Mouse (Mus musculus) embryonic facial prominence, embryonic 14.5 days (tissue): ENCODE results near the gene Gse1. TPM values are rescaled to one million over a fixed set of nuclear protein-coding genes. Genes with fewer than 3 reads are reported as not detected.
A peak's percentile ranks its signal among the peaks of the same experiment; 100 is the strongest.

Experiments used
- ATAC-seq: fragments of 200-750 bp; cut with Nextera tagmentation; 2 replicates; pipeline ENCODE4 v1.8.0; 2017; ENCODE audit warnings: low read depth, moderate number of reproducible peaks, moderate TSS enrichment
- DNase-seq: peaks from one replicate; pipeline ENCODE4 v3.0.0-alpha.2; 2015; ENCODE audit warnings: low spot score
- H3K27ac ChIP-seq: fragments of 300-500 bp; sonication (generic); replicated peaks from 2 replicates; pipeline ENCODE4 v1.5.1; 2014; ENCODE audit warnings: low read depth, mild to moderate bottlenecking, low read length, moderate library complexity
- H3K27me3 ChIP-seq: fragments of 300-500 bp; sonication (generic); replicated peaks from 2 replicates; pipeline ENCODE4 v1.6.1; 2014; ENCODE audit warnings: low read length; ENCODE audit not compliant: control insufficient read depth, insufficient read depth
- H3K36me3 ChIP-seq: fragments of 300-500 bp; sonication (generic); 2 replicates; pipeline ENCODE4 v1.6.1; 2014; ENCODE audit warnings: low read length, mixed read lengths; ENCODE audit not compliant: control insufficient read depth, insufficient read depth
- H3K4me1 ChIP-seq: fragments of 300-500 bp; sonication (generic); 2 replicates; pipeline ENCODE4 v1.6.1; 2014; ENCODE audit warnings: antibody characterized with exemption, low read length; ENCODE audit not compliant: control insufficient read depth, insufficient read depth
- H3K4me2 ChIP-seq: fragments of 300-500 bp; sonication (generic); 2 replicates; pipeline ENCODE4 v1.6.1; 2014; ENCODE audit warnings: low read depth, mild to moderate bottlenecking, low read length, moderate library complexity, mixed read lengths
- H3K4me3 ChIP-seq: fragments of 300-500 bp; sonication (generic); 2 replicates; pipeline ENCODE4 v1.5.1; 2014; ENCODE audit warnings: low read depth, mild to moderate bottlenecking, low read length
- H3K9ac ChIP-seq: fragments of 300-500 bp; sonication (generic); 2 replicates; pipeline ENCODE4 v1.6.1; 2014; ENCODE audit warnings: low read depth, mild to moderate bottlenecking, low read length, moderate library complexity, mixed read lengths
- H3K9me3 ChIP-seq: fragments of 300-500 bp; sonication (generic); 2 replicates; pipeline ENCODE4 v1.6.1; 2016; ENCODE audit warnings: low read length; ENCODE audit not compliant: control insufficient read depth
- WGBS: fragments of 180-500 bp; shearing (Covaris S2); extraction: QIAGEN DNeasy Blood & Tissue Kit; methylation state at CpG from one replicate; pipeline ENCODE4 v1.1.7; 2014; 5-methylcytosine and 5-hydroxymethylcytosine counted together
- polyA plus RNA-seq: library from polyadenylated mRNA; unstranded; fragments of >200 nt; fragmentation: Nextera tagmentation; extraction: Ambion mirVana; gene quantifications from 2 replicates; pipeline ENCODE4 v1.2.1, GENCODE M21; 2014

Gene Gse1
- polyA plus RNA-seq, 1 experiment from 2014 or later, result 8.7 TPM

- H3K36me3 ChIP-seq, result no peaks in the 10 kb centered on the region
- ATAC-seq (peak; percentile 31), DNase-seq (peak; percentile 86)
- H3K9ac ChIP-seq, result peak overlapping the region; percentile 79
- peak overlapping the region; percentile 99 for H3K4me2 ChIP-seq
- H3K4me1 ChIP-seq, result peaks cover 47% of the 10 kb centered on the region
- no peaks in the 10 kb centered on the region for H3K9me3 ChIP-seq
- under 1% methylated on average over 34 of the region's 55 CpGs for WGBS
- peak overlapping the region; percentile 74 for H3K4me3 ChIP-seq
- no peaks in the 10 kb centered on the region; the same call in 1 of the 2 replicates for H3K27me3 ChIP-seq
- peak overlapping the region; percentile 91 for H3K27ac ChIP-seq
These were observed 259.7 kb downstream of the Gse1 start for GRCm38 (mm10) chr8:120487729-120488510.

GRCm38 (mm10) chr8:120488636-120489131, 260.4 kb downstream of the Gse1 start:
- DNase-seq, result no peak

GRCm38 (mm10) chr8:120489142-120489754, 261.0 kb downstream of the Gse1 start:
- no peaks in the 10 kb centered on the region for H3K9me3 ChIP-seq
- no peak for DNase-seq
- ATAC-seq, result no peak
- no peaks in the 10 kb centered on the region for H3K36me3 ChIP-seq
- H3K9ac ChIP-seq, result peak overlapping the region; percentile 79
- under 1% methylated on average over 48 of the region's 73 CpGs for WGBS
- peak overlapping the region; percentile 99 for H3K4me2 ChIP-seq
- peaks cover 50% of the 10 kb centered on the region for H3K4me1 ChIP-seq
- peak overlapping the region; percentile 74 for H3K4me3 ChIP-seq
- H3K27me3 ChIP-seq, result no peaks in the 10 kb centered on the region; the same call in 1 of the 2 replicates
- peak overlapping the region; percentile 91 for H3K27ac ChIP-seq

More at GRCm38 (mm10) chr8:120488636-120489131, 260.4 kb downstream of the Gse1 start:
- Histone ChIP-seq H3K4me2 (peak overlapping the region; percentile 99), H3K27ac (peak overlapping the region; percentile 91), H3K4me1 (peaks cover 50% of the 10 kb centered on the region), H3K9me3 (no peaks in the 10 kb centered on the region), H3K36me3 (no peaks in the 10 kb centered on the region), H3K4me3 (peak overlapping the region; percentile 74), H3K9ac (peak overlapping the region; percentile 79), H3K27me3 (no peaks in the 10 kb centered on the region; the same call in 1 of the 2 replicates)
- no peak for ATAC-seq
- WGBS, result under 1% methylated on average over 25 of the region's 25 CpGs

- DNase-seq (no peak), ATAC-seq (no peak)
- Histone ChIP-seq H3K27me3 (no peaks in the 10 kb centered on the region; the same call in 1 of the 2 replicates), H3K4me2 (peak overlapping the region; percentile 99), H3K36me3 (no peaks in the 10 kb centered on the region), H3K27ac (peak overlapping the region; percentile 91; the same call in 1 of the 2 replicates), H3K4me1 (peaks cover 50% of the 10 kb centered on the region), H3K9ac (peak overlapping the region; percentile 79), H3K4me3 (peak overlapping the region; percentile 74), H3K9me3 (no peaks in the 10 kb centered on the region)
- WGBS, result 15% methylated on average over 14 of the region's 15 CpGs
These were observed 261.6 kb downstream of the Gse1 start for GRCm38 (mm10) chr8:120489771-120490281.

- ATAC-seq (no peak; the same call in 1 of the 2 replicates), DNase-seq (peak; percentile 62)
- Histone ChIP-seq H3K4me1 (peaks cover 46% of the 10 kb centered on the region), H3K27ac (no peak overlapping the region), H3K36me3 (no peaks in the 10 kb centered on the region), H3K27me3 (no peaks in the 10 kb centered on the region; the same call in 1 of the 2 replicates), H3K9me3 (no peaks in the 10 kb centered on the region), H3K4me3 (peak overlapping the region; percentile 74), H3K4me2 (peak overlapping the region; percentile 99), H3K9ac (peak overlapping the region; percentile 79; the same call in 1 of the 2 replicates)
- WGBS, result 34% methylated on average over 12 of the region's 12 CpGs
These were observed 262.3 kb downstream of the Gse1 start for GRCm38 (mm10) chr8:120490354-120491141.

- WGBS, result 66% methylated on average over 5 of the region's 5 CpGs
- no peaks in the 10 kb centered on the region; the same call in 1 of the 2 replicates for H3K27me3 ChIP-seq
- H3K9ac ChIP-seq, result no peak overlapping the region
- no peak overlapping the region for H3K27ac ChIP-seq
- no peak for DNase-seq
- peaks cover 45% of the 10 kb centered on the region for H3K4me1 ChIP-seq
- H3K9me3 ChIP-seq, result no peaks in the 10 kb centered on the region
- H3K36me3 ChIP-seq, result no peaks in the 10 kb centered on the region
- no peak for ATAC-seq
- H3K4me3 ChIP-seq, result no peak overlapping the region
- peak overlapping the region; percentile 99; the same call in 1 of the 2 replicates for H3K4me2 ChIP-seq
These were observed 263.0 kb downstream of the Gse1 start for GRCm38 (mm10) chr8:120491166-120491793.

- no peak for DNase-seq
- no peaks in the 10 kb centered on the region for H3K36me3 ChIP-seq
- no peaks in the 10 kb centered on the region for H3K9me3 ChIP-seq
- no peak overlapping the region for H3K4me3 ChIP-seq
- ATAC-seq, result no peak
- H3K9ac ChIP-seq, result no peak overlapping the region
- peaks cover 43% of the 10 kb centered on the region for H3K4me1 ChIP-seq
- WGBS, result 48% methylated on average over 13 of the region's 14 CpGs
- no peak overlapping the region for H3K4me2 ChIP-seq
- no peaks in the 10 kb centered on the region; the same call in 1 of the 2 replicates for H3K27me3 ChIP-seq
- H3K27ac ChIP-seq, result no peak overlapping the region
These were observed 264.1 kb downstream of the Gse1 start for GRCm38 (mm10) chr8:120492193-120492880.
